Mouse (Mus musculus) erythroblast, embryonic 14.5 days (primary cell): ENCODE measurements around the gene Klk1.

ENCODE experiments used
- GATA1 ChIP-seq: IDR thresholded peaks from 2 replicates; pipeline ENCODE4 v1.6.1; 2012; ENCODE audit warnings: low read length, inconsistent platforms, mixed read lengths
- TAL1 ChIP-seq: IDR thresholded peaks from 3 replicates; pipeline ENCODE4 v1.6.1; 2012; ENCODE audit warnings: low read length, inconsistent platforms, mixed read lengths

GRCm38 (mm10) chr7:44246055-44246983, 21.2 kb downstream of the Klk1 start, which contains the start of the genes 1700028J19Rik and 2410002F23Rik:
- TF ChIP-seq GATA1 (no peak), TAL1 (no peak)
